Mouse (Mus musculus) splenic B cell, adult 2 months (primary cell): ENCODE measurements around the gene Spop.
A peak's percentile ranks its signal among the peaks of the same experiment; 100 is the strongest.

ENCODE experiments used
- DNase-seq: peaks from one replicate; pipeline ENCODE4 v3.0.0-alpha.2; 2011; ENCODE audit warnings: low read depth, low spot score
- H3K27me3 ChIP-seq: 2 replicates; pipeline ENCODE4 v1.6.1; 2012; ENCODE audit warnings: mild to moderate bottlenecking, low read length, moderate library complexity, mixed read lengths; ENCODE audit not compliant: control insufficient read depth, poor library complexity, insufficient read depth, severe bottlenecking
- H3K36me3 ChIP-seq: 2 replicates; pipeline ENCODE4 v1.6.1; 2012; ENCODE audit warnings: mild to moderate bottlenecking, low read length, moderate library complexity, mixed read lengths; ENCODE audit not compliant: control insufficient read depth, poor library complexity, insufficient read depth, severe bottlenecking

Spop gene

DNA sequence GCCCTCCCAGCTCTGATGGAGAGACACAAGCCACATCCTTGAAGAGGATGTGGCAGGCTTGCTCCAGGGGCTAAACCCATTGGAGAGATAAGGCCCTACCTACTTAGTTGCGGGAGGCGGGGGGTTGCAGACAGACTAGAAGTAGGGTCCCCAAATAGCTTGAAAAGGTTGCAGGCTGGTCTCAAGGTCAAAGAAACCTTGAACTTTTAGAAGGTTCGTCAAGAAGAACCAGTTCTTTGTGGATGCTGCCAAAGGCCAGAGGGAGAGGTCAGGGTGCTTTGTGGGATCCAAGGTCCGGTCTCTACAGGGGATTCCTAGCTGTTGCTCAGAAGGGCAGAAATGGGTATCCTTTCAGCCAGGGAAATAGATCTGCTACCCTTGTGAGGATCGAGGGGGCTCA, 93.9 kb downstream of the Spop start:
- Histone ChIP-seq H3K27me3 (no peaks in the 10 kb centered on the region), H3K36me3 (no peaks in the 10 kb centered on the region)
- no peak for DNase-seq

GRCm38 (mm10) chr11:95508211-95508926, 94.5 kb downstream of the Spop start:
- no peaks in the 10 kb centered on the region for H3K27me3 ChIP-seq
- DNase-seq, result no peak
- H3K36me3 ChIP-seq, result no peaks in the 10 kb centered on the region

DNA sequence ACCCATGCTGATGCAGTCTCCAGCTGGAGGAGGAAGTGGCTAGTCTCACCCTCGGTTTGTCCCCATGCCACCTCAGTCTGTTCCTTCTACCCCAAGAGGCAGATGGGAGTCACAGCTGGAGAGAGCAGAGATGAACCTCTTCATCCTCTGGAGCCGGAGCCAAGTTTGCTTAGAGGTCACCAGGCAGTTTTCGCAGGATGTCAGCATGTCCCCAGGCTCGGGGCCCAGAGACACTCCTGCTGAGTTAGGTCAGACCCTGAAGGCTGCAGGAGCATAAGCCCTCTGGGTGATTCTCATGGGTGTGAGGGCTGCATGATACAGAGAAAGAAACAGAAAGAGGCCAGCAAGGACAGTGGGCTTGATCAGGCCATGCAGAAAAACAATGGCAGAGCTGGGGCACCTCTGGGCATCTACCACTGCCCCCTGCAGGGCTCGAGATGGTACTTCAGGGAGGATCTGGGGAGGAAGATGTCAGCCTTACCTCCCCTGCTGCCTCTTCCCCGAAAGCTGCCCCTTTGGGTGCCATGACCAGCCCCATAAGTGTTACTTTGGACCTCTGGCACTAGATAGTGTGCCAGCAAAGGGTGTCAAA, 95.3 kb downstream of the Spop start:
- H3K27me3 ChIP-seq, result no peaks in the 10 kb centered on the region
- DNase-seq, result peak; percentile 38

DNA sequence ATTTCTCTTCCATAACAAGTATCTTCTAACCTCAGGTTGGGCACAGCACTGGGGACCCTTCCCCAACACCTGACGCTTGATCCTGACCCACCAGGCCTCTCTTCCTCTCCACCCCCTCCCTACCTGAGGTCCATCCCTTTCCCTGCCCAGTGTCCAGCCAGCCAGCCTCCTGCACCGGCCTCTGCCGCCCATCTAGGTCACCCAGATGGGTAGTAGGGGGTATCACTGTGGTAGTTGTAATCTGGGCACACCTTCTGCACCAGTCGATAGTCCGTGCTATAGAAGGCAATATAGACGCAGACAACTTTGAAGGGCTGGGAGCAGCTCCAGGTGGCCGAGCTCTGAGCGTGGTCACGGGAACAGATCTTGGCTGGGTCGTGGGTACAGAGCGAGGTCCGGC, 96.8 kb downstream of the Spop start:
- Histone ChIP-seq H3K27me3 (no peaks in the 10 kb centered on the region), H3K36me3 (no peaks in the 10 kb centered on the region)
- DNase-seq, result no peak

More for the DNA sequence above, 95.3 kb downstream of the Spop start:
- no peaks in the 10 kb centered on the region for H3K36me3 ChIP-seq

DNA sequence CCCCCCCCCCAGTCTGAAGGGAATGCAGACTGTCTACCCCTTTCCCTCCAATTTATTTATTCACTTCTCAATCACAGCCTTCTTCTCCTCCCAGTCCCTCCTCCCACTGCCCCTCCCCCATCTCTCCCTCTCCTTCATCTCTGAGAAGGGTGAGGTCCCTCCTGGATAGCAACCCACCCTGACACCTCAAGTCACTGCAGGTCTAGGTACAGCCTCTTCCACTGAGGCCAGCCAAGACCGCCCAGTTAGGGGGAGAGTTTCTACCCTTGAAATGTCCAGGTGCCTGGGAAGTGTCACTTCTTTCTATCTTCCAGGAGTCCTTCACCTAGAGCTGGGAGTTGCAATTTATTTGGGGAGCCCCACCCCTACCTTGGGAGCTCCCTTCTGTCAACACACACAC, 98.0 kb downstream of the Spop start:
- Histone ChIP-seq H3K27me3 (no peaks in the 10 kb centered on the region), H3K36me3 (no peaks in the 10 kb centered on the region)
- DNase-seq, result no peak

DNA sequence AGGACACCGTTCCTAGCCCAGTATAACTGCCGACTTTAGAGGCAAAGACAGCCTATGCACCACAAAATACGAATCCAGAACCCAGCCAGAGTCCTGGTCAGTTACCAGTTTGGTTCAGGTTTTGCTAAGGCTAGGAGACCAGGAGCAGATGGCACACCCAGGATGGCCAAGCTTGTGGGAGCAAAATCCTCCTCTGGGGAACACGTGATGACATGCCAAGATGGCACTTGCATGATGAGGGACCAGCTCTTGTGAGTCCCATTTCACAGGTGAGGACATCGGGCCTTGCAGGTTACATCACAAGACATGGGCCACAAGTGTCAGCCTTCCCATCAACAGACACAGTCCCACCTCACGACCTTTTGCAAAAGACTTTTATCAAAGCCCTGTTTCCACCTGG, 98.5 kb downstream of the Spop start:
- H3K27me3 ChIP-seq, result peaks cover 1% of the 10 kb centered on the region; the same call in 1 of the 2 replicates
- no peak for DNase-seq
- H3K36me3 ChIP-seq, result no peaks in the 10 kb centered on the region

- DNase-seq, result no peak
- no peaks in the 10 kb centered on the region for H3K36me3 ChIP-seq
- H3K27me3 ChIP-seq, result peaks cover 2% of the 10 kb centered on the region; the same call in 1 of the 2 replicates
Measured at GRCm38 (mm10) chr11:95513461-95514297, 99.8 kb downstream of the Spop start.

GRCm38 (mm10) chr11:95514298-95514861, 100.5 kb downstream of the Spop start, which contains the start of gene Nxph3:
Nxph3 (minus strand) TSS chr11:95514570.
- DNase-seq, result peak; percentile 62
- Histone ChIP-seq H3K36me3 (no peaks in the 10 kb centered on the region), H3K27me3 (peaks cover 2% of the 10 kb centered on the region; the same call in 1 of the 2 replicates)

- H3K27me3 ChIP-seq, result peaks cover 2% of the 10 kb centered on the region; the same call in 1 of the 2 replicates
- DNase-seq, result no peak
- H3K36me3 ChIP-seq, result no peaks in the 10 kb centered on the region
Measured at GRCm38 (mm10) chr11:95515376-95516323, 101.8 kb downstream of the Spop start.

GRCm38 (mm10) chr11:95516491-95516911, 102.6 kb downstream of the Spop start:
- DNase-seq, result no peak
- Histone ChIP-seq H3K36me3 (no peaks in the 10 kb centered on the region), H3K27me3 (peaks cover 2% of the 10 kb centered on the region; the same call in 1 of the 2 replicates)

GRCm38 (mm10) chr11:95517162-95517561, 103.3 kb downstream of the Spop start:
- H3K27me3 ChIP-seq, result peaks cover 2% of the 10 kb centered on the region; the same call in 1 of the 2 replicates
- DNase-seq, result no peak
- no peaks in the 10 kb centered on the region for H3K36me3 ChIP-seq

GRCm38 (mm10) chr11:95519299-95519698, 105.4 kb downstream of the Spop start:
- peaks cover 2% of the 10 kb centered on the region; the same call in 1 of the 2 replicates for H3K27me3 ChIP-seq
- H3K36me3 ChIP-seq, result no peaks in the 10 kb centered on the region
- DNase-seq, result no peak

DNA sequence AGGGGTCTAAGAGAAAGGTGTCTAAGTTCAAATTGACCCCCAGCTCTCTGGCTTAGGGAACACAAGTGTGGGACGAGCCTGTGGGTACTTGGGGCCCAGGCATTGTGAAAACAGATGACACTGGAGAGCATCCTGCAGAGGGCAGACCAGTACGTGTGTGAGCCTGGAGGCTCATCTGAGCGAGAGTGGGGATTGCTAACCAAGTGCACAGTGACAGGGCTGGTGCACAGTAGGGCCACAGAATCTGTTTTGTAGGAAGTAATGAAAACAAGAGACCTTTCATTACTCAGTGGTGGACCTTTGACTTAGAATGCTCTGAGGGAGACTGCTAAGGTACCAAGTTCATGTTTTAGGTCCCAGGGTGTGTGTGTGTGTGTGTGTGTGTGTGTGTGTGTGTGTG, 106.1 kb downstream of the Spop start:
- Histone ChIP-seq H3K36me3 (no peaks in the 10 kb centered on the region), H3K27me3 (peaks cover 2% of the 10 kb centered on the region; the same call in 1 of the 2 replicates)
- peak; percentile 15 for DNase-seq
